Mouse (Mus musculus): ENCODE measurements around the gene Krtap5-5.
"Not testable (repeated sequence)": the region's sequence is repeated elsewhere in the genome, so short reads cannot be mapped to it uniquely, and the experiment has no call there.

Krtap5-5 gene

GRCm38 (mm10) chr7:142229871-142230270, at the start of gene Krtap5-5:
Gene Krtap5-5 (minus strand): TSS chr7:142229971.
- DNase-seq (ENCODE audit: low spot score) = not testable (repeated sequence)

- DNase-seq (ENCODE audit: low spot score) = not testable (repeated sequence)
These were observed 49.5 kb upstream of the Krtap5-5 start for GRCm38 (mm10) chr7:142279291-142279690.

GRCm38 (mm10) chr7:142278183-142278582, 48.4 kb upstream of the Krtap5-5 start:
- DNase-seq (ENCODE audit: low spot score) = peak; percentile 39

- DNase-seq (ENCODE audit: low spot score) = not testable (repeated sequence)
These were observed 44.5 kb upstream of the Krtap5-5 start, which contains the start of gene Gm4559 for GRCm38 (mm10) chr7:142274263-142274662. Gene Gm4559 (minus strand): TSS chr7:142274363.

- DNase-seq (ENCODE audit: low spot score) = not testable (repeated sequence)
These were observed 28.5 kb upstream of the Krtap5-5 start, which contains the start of gene Gm2431 for GRCm38 (mm10) chr7:142258254-142258653. Gene Gm2431 (minus strand): TSS chr7:142258354.

- no peak for DNase-seq (ENCODE audit: low spot score)
These were observed 25.7 kb upstream of the Krtap5-5 start for GRCm38 (mm10) chr7:142255517-142255916.

GRCm38 (mm10) chr7:142249824-142250223, 20.1 kb upstream of the Krtap5-5 start:
- no peak for DNase-seq (ENCODE audit: low spot score)

GRCm38 (mm10) chr7:142240978-142241377, 11.2 kb upstream of the Krtap5-5 start, which contains the start of gene Gm40460:
Gene Gm40460 (minus strand): TSS chr7:142241078.
- DNase-seq (ENCODE audit: low spot score) = no peak

GRCm38 (mm10) chr7:142231540-142231939, 1.8 kb upstream of the Krtap5-5 start:
- no peak for DNase-seq (ENCODE audit: low spot score)

GRCm38 (mm10) chr7:142224518-142224917, 5.3 kb downstream of the Krtap5-5 start:
- DNase-seq (ENCODE audit: low spot score) = no peak

GRCm38 (mm10) chr7:142212136-142212535, 17.6 kb downstream of the Krtap5-5 start:
- not testable (repeated sequence) for DNase-seq (ENCODE audit: low spot score)

- DNase-seq (ENCODE audit: low spot score) = no peak
These were observed 18.2 kb downstream of the Krtap5-5 start, which contains the start of gene Gm7579 for GRCm38 (mm10) chr7:142211559-142211958. Gene Gm7579 (plus strand): TSS chr7:142211859.

GRCm38 (mm10) chr7:142206891-142207290, 22.9 kb downstream of the Krtap5-5 start:
- DNase-seq (ENCODE audit: low spot score) = not testable (repeated sequence)

GRCm38 (mm10) chr7:142205488-142205887, 24.3 kb downstream of the Krtap5-5 start:
- DNase-seq (ENCODE audit: low spot score) = no peak

- DNase-seq (ENCODE audit: low spot score) = no peak
These were observed 28.7 kb downstream of the Krtap5-5 start, which contains the start of gene Krtap5-3 for GRCm38 (mm10) chr7:142201064-142201463. Gene Krtap5-3 (plus strand): TSS chr7:142201364.

GRCm38 (mm10) chr7:142198748-142199147, 31.0 kb downstream of the Krtap5-5 start:
- DNase-seq (ENCODE audit: low spot score) = no peak

- no peak for DNase-seq (ENCODE audit: low spot score)
These were observed 39.5 kb downstream of the Krtap5-5 start, which contains the start of gene Gm10153 for GRCm38 (mm10) chr7:142190289-142190688. Gene Gm10153 (minus strand): TSS chr7:142190389.

GRCm38 (mm10) chr7:142188156-142188555, 41.6 kb downstream of the Krtap5-5 start:
- DNase-seq (ENCODE audit: low spot score) = no peak

GRCm38 (mm10) chr7:142181021-142181420, 48.8 kb downstream of the Krtap5-5 start:
- DNase-seq (ENCODE audit: low spot score) = no peak
